Mouse (Mus musculus) G1E (cell line): ENCODE data around the gene H2-Eb2.

Source experiments
- CTCF ChIP-seq: IDR thresholded peaks from 2 replicates; pipeline ENCODE4 v1.5.1; 2012; ENCODE audit warnings: low read depth, low read length, inconsistent platforms, mixed read lengths
- TAL1 ChIP-seq: conservative IDR thresholded peaks from 2 replicates; pipeline ENCODE4 v1.6.1; 2012; ENCODE audit warnings: low read depth, low read length, inconsistent platforms, mixed read lengths

- TF ChIP-seq CTCF: no peak
- TF ChIP-seq TAL1: no peak
Measured at GRCm38 (mm10) chr17:34306407-34306806, 19.1 kb upstream of the H2-Eb2 start.
